Mouse (Mus musculus): ENCODE results near the gene Cacna2d4.
"Not testable (repeated sequence)": the region's sequence is repeated elsewhere in the genome, so short reads cannot be mapped to it uniquely, and the experiment has no call there.

The Cacna2d4 gene

GRCm38 (mm10) chr6:119236241-119236640, at the start of gene Cacna2d4:
Gene Cacna2d4 (plus strand): TSS chr6:119236526.
- DNase-seq (ENCODE audit: low read depth, low spot score), result no peak

DNA sequence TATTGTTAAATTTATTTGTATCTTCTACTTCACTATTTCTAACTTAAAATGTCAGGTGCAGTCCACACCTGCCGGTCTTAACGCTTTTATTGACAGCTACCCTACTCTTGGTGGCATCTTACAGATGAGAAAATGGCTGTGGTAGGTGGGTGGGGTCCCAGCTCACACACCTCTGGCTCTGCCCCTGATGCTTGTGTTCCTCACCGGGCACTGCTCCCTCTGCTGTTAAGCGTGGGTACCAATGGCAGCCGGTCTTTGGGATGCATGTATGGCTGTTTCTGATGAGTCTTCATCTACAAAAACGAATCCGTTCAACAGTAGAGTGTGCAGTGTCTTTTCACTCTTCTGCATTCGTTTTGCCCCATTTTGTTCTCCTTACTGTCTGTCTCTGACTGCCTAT, 49.7 kb upstream of the Cacna2d4 start:
- no peak for DNase-seq (ENCODE audit: low read depth, low spot score)

- DNase-seq (ENCODE audit: low read depth, low spot score), result no peak
These were observed 48.7 kb upstream of the Cacna2d4 start for GRCm38 (mm10) chr6:119187631-119188030.

DNA sequence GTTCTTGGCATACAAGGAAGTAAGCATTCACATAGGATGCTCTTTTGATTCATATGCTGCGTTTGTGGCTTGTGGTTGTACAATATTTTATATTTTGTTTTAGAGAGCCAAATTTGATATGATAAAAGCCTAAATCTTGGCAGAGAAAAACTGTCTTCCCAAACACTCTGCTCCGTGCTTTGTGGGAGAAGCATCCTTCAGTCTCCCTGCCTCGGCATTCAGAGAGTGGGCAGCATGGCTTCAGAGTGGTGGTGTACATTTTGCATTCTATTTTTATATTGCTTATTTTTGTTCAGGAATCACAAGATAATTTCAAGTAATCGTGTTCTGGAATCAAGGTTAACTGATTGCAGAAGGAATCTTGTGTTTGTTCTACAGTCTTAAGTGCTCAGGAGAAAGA, 44.8 kb upstream of the Cacna2d4 start:
- DNase-seq (ENCODE audit: low read depth, low spot score), result no peak

- no peak for DNase-seq (ENCODE audit: low read depth, low spot score)
These were observed 42.7 kb upstream of the Cacna2d4 start for GRCm38 (mm10) chr6:119193571-119194154.

GRCm38 (mm10) chr6:119194161-119194560, 42.2 kb upstream of the Cacna2d4 start:
- DNase-seq (ENCODE audit: low read depth, low spot score), result no peak

DNA sequence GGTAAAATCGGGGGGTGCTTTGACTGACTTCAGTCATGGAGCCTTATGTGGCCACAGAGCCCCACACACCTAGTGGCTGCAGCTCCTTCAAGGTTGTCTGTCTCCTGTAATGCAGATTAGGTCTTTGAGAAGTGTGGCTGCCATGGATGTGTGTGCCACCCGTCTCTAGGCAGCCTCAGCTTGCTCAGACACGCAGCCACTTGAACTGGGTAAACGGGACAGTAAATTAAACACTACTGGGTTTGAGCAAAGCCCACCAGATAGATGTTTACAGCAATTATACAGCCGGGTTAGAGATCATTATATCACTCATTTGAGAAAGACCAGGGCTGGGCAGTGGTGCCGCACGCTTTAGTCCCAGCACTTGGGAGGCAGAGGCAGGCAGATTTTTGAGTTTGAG, 41.7 kb upstream of the Cacna2d4 start:
- DNase-seq (ENCODE audit: low read depth, low spot score), result no peak

DNA sequence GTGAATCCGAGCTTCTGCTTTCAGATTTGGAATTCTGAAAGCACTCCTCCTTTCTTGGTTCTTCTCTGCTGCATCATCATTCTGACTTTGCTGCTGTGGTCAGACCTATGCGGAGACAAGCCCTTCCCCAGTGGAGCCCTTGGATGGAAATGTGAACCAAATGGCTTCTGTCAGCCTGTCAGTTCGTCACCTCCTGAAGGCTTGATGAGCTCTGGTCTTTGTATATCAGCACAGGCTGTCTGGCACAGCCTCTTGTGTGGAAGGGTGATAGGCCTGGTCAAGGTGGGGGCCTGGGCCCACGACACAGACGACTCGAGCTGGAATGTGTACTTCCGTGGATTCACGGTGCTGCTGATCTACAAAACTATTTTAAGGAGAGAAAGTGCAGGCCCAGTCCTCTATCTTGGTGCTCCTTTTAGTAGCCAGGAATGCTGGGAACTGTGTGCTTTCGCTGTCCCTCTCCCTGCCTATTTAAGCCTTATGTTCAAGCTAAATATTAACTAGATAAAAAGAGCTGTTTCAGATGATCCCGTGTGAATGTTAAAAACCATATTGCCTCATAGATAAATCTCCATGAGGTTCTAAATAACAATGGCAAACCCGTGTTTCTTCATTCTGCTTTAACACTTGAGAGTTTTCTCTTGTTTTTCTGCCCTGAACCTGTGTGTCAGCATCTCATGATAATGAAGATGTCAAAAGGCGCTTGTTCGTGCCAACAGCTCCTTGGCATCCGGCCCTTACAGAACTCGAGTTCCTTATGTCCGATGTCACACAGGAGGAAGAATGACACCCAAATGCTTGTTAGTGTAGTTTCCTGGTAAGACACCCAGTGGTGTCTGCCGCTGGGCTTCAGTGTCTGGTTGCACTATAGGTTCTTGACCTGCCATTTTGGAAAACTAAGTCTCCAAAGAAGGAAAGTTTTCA, 39.7 kb upstream of the Cacna2d4 start, which contains the start of gene Cacna1c:
Cacna1c (minus strand) TSS at position 37 of the 924 bp plus-strand sequence.
- DNase-seq (ENCODE audit: low read depth, low spot score), result no peak

DNA sequence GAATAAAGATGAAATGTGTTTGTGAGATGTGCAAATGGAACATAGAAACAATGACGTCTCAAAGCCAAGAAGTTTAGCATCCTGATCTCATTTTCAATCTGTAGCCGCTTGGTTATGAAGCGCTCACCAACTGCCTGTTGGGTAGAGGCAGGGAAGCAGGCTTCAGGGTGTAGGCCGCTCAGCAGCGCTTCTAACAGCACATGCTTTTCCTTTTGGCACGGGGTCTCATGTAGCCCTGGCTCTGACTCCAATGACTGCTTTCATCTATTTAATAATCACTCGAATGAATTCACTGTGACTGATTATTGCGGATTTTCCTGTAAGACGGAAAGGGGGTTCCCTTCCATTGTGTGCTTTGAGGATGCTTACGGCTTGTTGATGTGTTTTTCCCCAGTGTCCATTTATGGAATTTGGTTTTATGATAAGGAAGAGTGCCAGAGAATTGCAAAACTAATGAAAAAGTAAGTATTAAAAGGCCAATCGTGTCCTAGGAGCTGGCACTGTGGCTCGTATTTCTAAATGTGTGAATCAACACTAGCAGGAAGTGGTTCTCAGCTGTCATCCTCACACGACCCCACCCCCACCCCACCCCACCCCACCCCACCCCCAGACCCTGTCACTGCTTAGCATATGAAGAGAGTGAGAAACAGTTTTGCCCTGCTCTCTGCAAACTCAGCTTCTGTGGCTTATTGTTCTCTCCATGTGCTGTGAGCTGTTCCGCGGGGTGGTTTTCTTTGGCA, 37.6 kb upstream of the Cacna2d4 start:
- DNase-seq (ENCODE audit: low read depth, low spot score), result no peak

- DNase-seq (ENCODE audit: low read depth, low spot score), result no peak
These were observed 36.9 kb upstream of the Cacna2d4 start for GRCm38 (mm10) chr6:119199274-119199879.

GRCm38 (mm10) chr6:119200362-119200761, 36.0 kb upstream of the Cacna2d4 start:
- no peak for DNase-seq (ENCODE audit: low read depth, low spot score)

GRCm38 (mm10) chr6:119201575-119201974, 34.8 kb upstream of the Cacna2d4 start:
- DNase-seq (ENCODE audit: low read depth, low spot score), result no peak

GRCm38 (mm10) chr6:119204286-119204685, 32.0 kb upstream of the Cacna2d4 start:
- DNase-seq (ENCODE audit: low read depth, low spot score), result no peak

GRCm38 (mm10) chr6:119204915-119205314, 31.4 kb upstream of the Cacna2d4 start:
- DNase-seq (ENCODE audit: low read depth, low spot score), result no peak

DNA sequence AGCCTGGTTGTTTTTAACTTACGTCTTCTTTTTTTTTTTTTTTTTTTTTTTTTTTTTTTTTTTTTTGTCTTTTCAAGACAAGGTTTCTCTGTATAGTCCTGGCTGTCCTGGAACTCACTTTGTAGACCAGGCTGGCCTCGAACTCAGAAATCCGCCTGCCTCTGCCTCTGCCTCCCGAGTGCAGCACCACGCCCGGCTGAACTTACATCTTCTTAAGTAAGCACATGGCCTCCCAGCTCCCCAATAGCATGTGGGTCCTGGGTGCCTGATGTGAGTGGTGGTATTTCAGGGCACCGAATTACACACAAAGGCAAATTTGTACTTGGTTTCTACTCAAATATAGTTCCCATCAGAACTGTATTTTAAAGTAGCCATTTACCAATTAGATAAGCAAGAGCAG, 30.3 kb upstream of the Cacna2d4 start:
- not testable (repeated sequence) for DNase-seq (ENCODE audit: low read depth, low spot score)

DNA sequence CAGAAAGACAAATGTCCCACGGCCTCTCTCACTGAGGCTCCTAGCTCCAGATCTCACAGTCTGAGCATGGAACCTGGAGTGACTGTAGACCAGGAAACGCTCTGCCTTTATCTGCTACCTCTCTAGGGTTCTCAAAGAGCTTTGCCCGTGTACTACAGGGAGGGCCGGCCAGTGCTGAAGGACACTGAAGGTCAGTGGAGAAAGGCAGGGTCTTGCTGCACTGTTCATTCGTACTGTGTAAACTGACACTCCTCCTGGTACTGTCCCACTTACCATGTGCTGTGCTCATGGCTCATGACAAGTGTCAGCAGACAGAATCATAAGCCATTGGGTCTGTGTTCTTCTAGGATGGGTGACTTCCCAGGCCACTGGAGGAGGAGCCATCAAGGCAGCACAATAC, 23.0 kb upstream of the Cacna2d4 start:
- DNase-seq (ENCODE audit: low read depth, low spot score), result no peak

- DNase-seq (ENCODE audit: low read depth, low spot score), result no peak
These were observed 22.1 kb upstream of the Cacna2d4 start for GRCm38 (mm10) chr6:119214190-119214589.

DNA sequence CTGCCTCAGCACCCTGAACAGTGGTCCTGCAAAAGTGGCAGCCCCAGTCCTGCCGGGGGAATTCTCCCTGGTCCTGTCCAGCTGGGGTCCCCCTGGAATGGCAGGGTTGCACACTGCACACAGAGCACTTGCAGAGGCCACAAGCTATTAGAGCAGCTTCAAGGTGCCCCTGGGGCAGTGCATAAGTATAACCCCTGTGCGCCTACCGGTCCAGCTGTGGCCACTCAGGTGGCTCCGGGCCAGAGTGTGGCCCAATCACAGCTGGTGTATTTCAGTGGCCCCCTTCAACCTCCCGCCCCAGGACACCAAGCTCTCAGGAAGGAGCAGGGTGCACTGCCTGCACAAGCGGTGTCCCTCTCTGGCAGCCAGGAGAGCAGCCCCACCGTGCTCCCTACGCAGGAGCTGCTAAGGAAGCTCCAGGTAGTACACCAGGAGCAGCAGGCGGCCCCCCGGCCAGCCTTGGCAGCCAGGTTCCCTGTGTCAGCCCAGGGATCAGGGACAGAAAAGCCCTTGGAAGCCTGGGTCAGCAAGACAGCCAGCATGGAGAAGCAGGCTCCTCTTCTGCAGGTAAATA, 21.2 kb upstream of the Cacna2d4 start:
- DNase-seq (ENCODE audit: low read depth, low spot score), result no peak

GRCm38 (mm10) chr6:119217661-119218060, 18.7 kb upstream of the Cacna2d4 start:
- DNase-seq (ENCODE audit: low read depth, low spot score), result no peak

- no peak for DNase-seq (ENCODE audit: low read depth, low spot score)
These were observed 17.7 kb upstream of the Cacna2d4 start for GRCm38 (mm10) chr6:119218591-119218990.

DNA sequence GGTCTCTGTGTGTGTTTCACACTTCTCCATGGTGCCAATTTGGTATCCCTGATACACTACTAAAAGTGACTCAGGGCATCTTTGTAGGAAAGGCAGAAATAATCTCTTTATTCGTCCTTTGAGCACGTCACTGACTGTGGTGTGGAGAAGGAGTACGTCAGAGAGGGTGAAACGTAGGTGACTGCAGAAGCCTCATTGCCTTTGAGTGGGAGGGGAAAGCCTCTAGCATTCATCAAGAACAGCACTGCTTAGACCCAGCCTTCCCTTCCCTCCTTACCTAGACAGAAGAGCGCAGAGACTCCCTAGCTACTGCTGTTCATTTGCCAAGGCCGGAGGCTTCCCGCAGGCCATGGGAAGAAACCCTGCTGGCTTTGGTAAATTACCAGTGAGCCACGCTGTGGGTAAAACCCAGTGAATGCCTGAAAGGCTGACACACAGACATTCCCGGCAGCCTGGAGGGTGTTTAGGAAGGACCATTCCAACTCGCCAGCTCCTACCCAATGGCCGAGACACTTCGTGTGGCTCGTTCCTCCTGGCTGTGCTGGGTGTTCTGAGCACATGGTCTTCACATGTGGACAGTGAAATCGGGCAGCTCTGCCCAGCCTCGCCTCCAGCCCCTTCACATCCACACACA, 17.0 kb upstream of the Cacna2d4 start:
- DNase-seq (ENCODE audit: low read depth, low spot score), result no peak

Measured in mesoderm, embryonic 11.5 days (tissue).